Comparison of ENCODE assay signal across 23 mouse cellular contexts in the genomic region with DNA sequence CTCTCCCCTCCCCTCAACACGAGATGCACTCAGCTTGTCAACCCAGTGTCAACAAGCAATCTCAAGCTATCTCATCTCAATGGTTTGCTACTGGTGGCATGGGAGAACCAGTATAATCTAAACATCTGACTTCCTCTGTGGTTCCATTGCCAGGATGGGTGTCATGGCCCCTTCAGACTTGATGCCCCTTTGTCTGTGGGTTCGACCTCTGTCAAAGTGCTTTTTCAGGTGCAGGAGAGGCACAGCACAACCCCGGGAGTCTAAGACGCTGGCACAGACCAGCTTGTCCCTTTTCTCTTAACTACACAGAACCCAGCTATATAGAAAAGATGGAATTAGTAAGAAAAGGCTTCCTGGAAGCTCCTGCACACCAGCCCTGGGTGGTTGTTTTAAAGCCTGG.
"Had no signal": no experiment of that assay in that cellular context is flagged by ENCODE, and none has a peak within 500 bp of the region (broad histone marks: within the 10 kb centered on the region; RNA-seq: fewer than 3 reads in every experiment).

No protein-coding gene starts in this region.

- H3K4me2 ChIP-seq: lung, embryonic 15.5 days; midbrain, embryonic 11.5 days; neural tube, embryonic 13.5 days; neural tube, embryonic 15.5 days; stomach, embryonic 15.5 days had no signal

- DNase-seq: liver, postnatal 0 days; lung, adult 2 months; lung, postnatal 14 days; lung, postnatal 36 days; midbrain, embryonic 14.5 days; retina, postnatal 1 day; right cerebral cortex, adult 18-20 months; right cerebral cortex, postnatal 25 days; right cerebral cortex, postnatal 4 days; thymus, adult 2 months; thymus, postnatal 25 days; thymus, postnatal 4 days had no signal

- H3K36me3 ChIP-seq: lung, embryonic 15.5 days; neural tube, embryonic 13.5 days; stomach, embryonic 15.5 days had no signal

- ATAC-seq: liver, postnatal 0 days; lung, postnatal 0 days; midbrain, embryonic 16.5 days had no signal

- H3K4me1 ChIP-seq: lung, embryonic 15.5 days; megakaryocyte, embryonic 14.5 days; neural tube, embryonic 13.5 days; neural tube, embryonic 15.5 days; stomach, embryonic 15.5 days had no signal

- H3K9ac ChIP-seq: liver, postnatal 0 days; lung, embryonic 15.5 days; neural tube, embryonic 13.5 days; neural tube, embryonic 15.5 days; stomach, embryonic 15.5 days had no signal

- H3K9me3 ChIP-seq: lung, embryonic 15.5 days; neural tube, embryonic 13.5 days; neural tube, embryonic 15.5 days; stomach, embryonic 15.5 days had no signal

- H3K27me3 ChIP-seq: lung, embryonic 15.5 days; megakaryocyte, embryonic 14.5 days; neural tube, embryonic 13.5 days; neural tube, embryonic 15.5 days; stomach, embryonic 15.5 days had no signal

- H3K4me3 ChIP-seq: lung, embryonic 15.5 days; megakaryocyte, embryonic 14.5 days; myocyte; neural tube, embryonic 13.5 days; neural tube, embryonic 15.5 days; stomach, embryonic 15.5 days had no signal

- H3K27ac ChIP-seq: lung, embryonic 15.5 days; macrophage; neural tube, embryonic 13.5 days; neural tube, embryonic 15.5 days; stomach, embryonic 15.5 days; stomach, postnatal 0 days had no signal
